Mouse (Mus musculus) MEL (cell line): ENCODE results near the gene Vwf.
A peak's percentile ranks its signal among the peaks of the same experiment; 100 is the strongest.

Source experiments
- BHLHE40 ChIP-seq: IDR thresholded peaks from 2 replicates; pipeline ENCODE4 v1.6.1; 2012; ENCODE audit warnings: low read depth, mild to moderate bottlenecking, inconsistent platforms, low read length, improper control_type of control experiment, borderline replicate concordance
- CTCF ChIP-seq, 3 experiments: IDR thresholded peaks in 2 of 3; conservative IDR thresholded peaks in 1 of 3; 2 replicates each; pipeline ENCODE4 v1.5.1; 2011 to 2012; ENCODE audit warnings: low read length in 3 of 3, low read depth in 2 of 3, mild to moderate bottlenecking in 2 of 3, improper control_type of control experiment in 1 of 3, inconsistent platforms in 1 of 3, mixed read lengths in 1 of 3, moderate library complexity in 1 of 3; ENCODE audit not compliant: control insufficient read depth in 1 of 3, insufficient read depth in 1 of 3, poor library complexity in 1 of 3, severe bottlenecking in 1 of 3
- EP300 ChIP-seq, 2 experiments: IDR thresholded peaks; 2 replicates each; pipeline ENCODE4 v1.6.1; 2011; ENCODE audit warnings: improper control_type of control experiment in 2 of 2, low read length in 2 of 2, low read depth in 1 of 2, mild to moderate bottlenecking in 1 of 2
- GATA1 ChIP-seq: IDR thresholded peaks from 2 replicates; pipeline ENCODE4 v1.6.1; 2011; ENCODE audit warnings: low read depth, low read length, improper control_type of control experiment
- MAFK ChIP-seq: IDR thresholded peaks from 2 replicates; pipeline ENCODE4 v1.6.1; 2011; ENCODE audit warnings: low read depth, mild to moderate bottlenecking, low read length, improper control_type of control experiment, borderline replicate concordance
- MAX ChIP-seq: IDR thresholded peaks from 2 replicates; pipeline ENCODE4 v1.6.1; 2011; ENCODE audit warnings: low read length, improper control_type of control experiment
- MAZ ChIP-seq: IDR thresholded peaks from 2 replicates; pipeline ENCODE4 v1.6.1; 2012; ENCODE audit warnings: low read depth, mild to moderate bottlenecking, inconsistent platforms, low read length, improper control_type of control experiment
- MEF2A ChIP-seq: IDR thresholded peaks from 2 replicates; pipeline ENCODE4 v1.6.1; 2014; ENCODE audit warnings: low read depth, mild to moderate bottlenecking, inconsistent platforms, low read length, improper control_type of control experiment; ENCODE audit not compliant: poor library complexity, insufficient replicate concordance, severe bottlenecking; ENCODE audit errors: extremely low read depth
- POLR2A ChIP-seq, 2 experiments: IDR thresholded peaks; 2 replicates each; pipeline ENCODE4 v1.6.1; 2011 to 2012; ENCODE audit warnings: low read length in 2 of 2, mild to moderate bottlenecking in 2 of 2, control low read depth in 1 of 2, improper control_type of control experiment in 1 of 2, low read depth in 1 of 2, moderate library complexity in 1 of 2; ENCODE audit not compliant: control insufficient read depth in 1 of 2, insufficient read depth in 1 of 2, poor library complexity in 1 of 2
- POLR2AphosphoS5 ChIP-seq: IDR thresholded peaks from 2 replicates; pipeline ENCODE4 v1.6.1; 2012; ENCODE audit warnings: low read depth, borderline replicate concordance, mild to moderate bottlenecking, inconsistent platforms, low read length, moderate library complexity, mixed read lengths
- SIN3A ChIP-seq: IDR thresholded peaks from 2 replicates; pipeline ENCODE4 v1.6.1; 2012; ENCODE audit warnings: low read length, improper control_type of control experiment, inconsistent platforms
- USF1 ChIP-seq: IDR thresholded peaks from 2 replicates; pipeline ENCODE4 v1.6.1; 2014; ENCODE audit warnings: low read depth, mild to moderate bottlenecking, inconsistent platforms, low read length, improper control_type of control experiment, moderate library complexity
- USF2 ChIP-seq, 2 experiments: IDR thresholded peaks; 2 replicates each; pipeline ENCODE4 v1.6.1; 2011 to 2012; ENCODE audit warnings: improper control_type of control experiment in 2 of 2, low read length in 2 of 2, borderline replicate concordance in 1 of 2, inconsistent platforms in 1 of 2, low read depth in 1 of 2, mild to moderate bottlenecking in 1 of 2; ENCODE audit not compliant: insufficient read depth in 1 of 2
- ZC3H11A ChIP-seq: IDR thresholded peaks from 2 replicates; pipeline ENCODE4 v1.6.1; 2012; ENCODE audit warnings: low read depth, mild to moderate bottlenecking, inconsistent platforms, low read length, improper control_type of control experiment

- TF ChIP-seq CTCF (IDR thresholded peaks at IDR 0.05 in 2 of 3, conservative IDR thresholded peaks at IDR 0.05 in 1 of 3; ENCODE audit: control insufficient read depth in 1 of 3, insufficient read depth in 1 of 3, low read depth in 2 of 3, low read length in 3 of 3, poor library complexity in 1 of 3, severe bottlenecking in 1 of 3) = no peak
- no peak for TF ChIP-seq EP300 (IDR thresholded peaks at IDR 0.05; ENCODE audit: low read depth in 1 of 2, low read length in 2 of 2)
- TF ChIP-seq POLR2A (IDR thresholded peaks at IDR 0.05; ENCODE audit: control insufficient read depth in 1 of 2, insufficient read depth in 1 of 2, low read depth in 1 of 2, low read length in 2 of 2, poor library complexity in 1 of 2) = 0 out of 4 replicates have a peak, but pooled peaks of 1 of the 2 experiments have one; percentile 28
- no peak for TF ChIP-seq USF1
- no peak for TF ChIP-seq MAFK
- no peak for TF ChIP-seq MEF2A
- no peak for TF ChIP-seq POLR2AphosphoS5
- TF ChIP-seq GATA1 = no peak
- TF ChIP-seq USF2 (IDR thresholded peaks at IDR 0.05; ENCODE audit: borderline replicate concordance in 1 of 2, insufficient read depth in 1 of 2, low read depth in 1 of 2, low read length in 2 of 2) = no peak
- no peak for TF ChIP-seq MAZ
- no peak; the same call in none of the 2 replicates for TF ChIP-seq MAX
- peak; percentile 82 for TF ChIP-seq SIN3A
- TF ChIP-seq BHLHE40 = no peak
- TF ChIP-seq ZC3H11A = no peak
Observed at GRCm38 (mm10) chr6:125573189-125573928, 26.8 kb downstream of the Vwf start.
